Comparison of ENCODE assay signal across 9 mouse cellular contexts in the genomic region with DNA sequence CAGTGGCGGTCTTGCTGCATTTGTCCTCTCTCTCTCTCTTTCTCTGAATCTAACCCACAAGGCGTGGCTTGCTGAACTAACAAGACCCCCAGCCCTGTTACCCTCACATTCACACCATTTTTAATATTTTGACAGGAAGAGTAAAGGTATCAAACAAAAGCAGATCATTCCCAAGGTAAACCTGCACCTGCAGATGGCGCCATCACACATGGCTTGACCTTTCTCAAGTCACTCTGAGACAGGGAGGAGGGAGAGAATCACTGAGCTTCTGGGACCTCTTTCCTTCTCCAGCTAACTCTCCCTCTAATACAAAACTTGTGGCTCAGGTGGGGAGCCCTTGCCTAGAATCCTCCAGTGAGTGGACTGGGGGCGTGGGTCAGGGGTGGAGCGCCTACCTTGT. TPM values are rescaled to one million over a fixed set of nuclear protein-coding genes. Genes with fewer than 3 reads are reported as not detected.
DNase-seq lines count a peak whose midpoint lies in the region; ATAC-seq and TF ChIP-seq lines count a peak whose summit lies in the region.
"Had no signal": no experiment of that assay in that cellular context is flagged by ENCODE, and none has a peak within 500 bp of the region (broad histone marks: within the 10 kb centered on the region; RNA-seq: fewer than 3 reads in every experiment).

No protein-coding gene starts in this region.

- H3K27me3 ChIP-seq in heart, embryonic 11.5 days (ENCODE audit: control insufficient read depth, insufficient read depth, low read length), result no peaks in the 10 kb centered on the region
- H3K27me3 ChIP-seq in midbrain, postnatal 0 days (ENCODE audit: insufficient read depth, low read length), result no peaks in the 10 kb centered on the region
- H3K27me3 ChIP-seq: embryonic facial prominence, embryonic 12.5 days had no signal

- H3K9me3 ChIP-seq in heart, embryonic 11.5 days (replicated peaks; ENCODE audit: control insufficient read depth, low read length), result no peaks in the 10 kb centered on the region
- H3K9me3 ChIP-seq in midbrain, postnatal 0 days (ENCODE audit: low read length), result no peaks in the 10 kb centered on the region
- H3K9me3 ChIP-seq: embryonic facial prominence, embryonic 12.5 days had no signal

- no peak overlapping the region for H3K27ac ChIP-seq in heart, embryonic 11.5 days (ENCODE audit: low read depth, low read length)
- no peak overlapping the region for H3K27ac ChIP-seq in midbrain, postnatal 0 days (ENCODE audit: low read depth, low read length)
- H3K27ac ChIP-seq: embryonic facial prominence, embryonic 12.5 days had no signal

- no peak overlapping the region for H3K9ac ChIP-seq in heart, embryonic 11.5 days (ENCODE audit: low read depth, low read length)
- no peak overlapping the region for H3K9ac ChIP-seq in midbrain, postnatal 0 days (replicated peaks; ENCODE audit: low read length, poor library complexity, severe bottlenecking)
- H3K9ac ChIP-seq: embryonic facial prominence, embryonic 12.5 days had no signal

- peaks cover 17% of the 10 kb centered on the region for H3K36me3 ChIP-seq in heart, embryonic 11.5 days (ENCODE audit: control insufficient read depth, insufficient read depth, low read length)
- H3K36me3 ChIP-seq in midbrain, postnatal 0 days (ENCODE audit: insufficient read depth, low read length), result peaks cover 53% of the 10 kb centered on the region

- TF ChIP-seq CTCF in midbrain, postnatal 0 days (IDR thresholded peaks at IDR 0.05), result peak; percentile 65

- no peak for ATAC-seq in heart, embryonic 11.5 days (replicated peaks; ENCODE audit: insufficient number of reproducible peaks, low FRiP score, low TSS enrichment)
- ATAC-seq in midbrain, postnatal 0 days (ENCODE audit: low FRiP score), result no peak; the same call in 1 of the 2 replicates

- WGBS in heart, embryonic 11.5 days (ENCODE audit: insufficient replicate concordance), result 71% methylated on average over 5 of the region's 5 CpGs
- WGBS in midbrain, postnatal 0 days, result 76% methylated on average over 5 of the region's 5 CpGs

- H3K4me2 ChIP-seq in heart, embryonic 11.5 days, result no peak overlapping the region
- H3K4me2 ChIP-seq in midbrain, postnatal 0 days (ENCODE audit: low read depth, low read length, poor library complexity, severe bottlenecking), result no peak overlapping the region
- H3K4me2 ChIP-seq: embryonic facial prominence, embryonic 12.5 days had no signal

- peak; percentile 52 for DNase-seq in heart, postnatal 4 days
- peak; percentile 60 to 63 for DNase-seq in B cell, adult 2 months
- peak; percentile 55 for DNase-seq in ZHBTc4 (ENCODE audit: low read depth, low spot score)
- peak; percentile 25 for DNase-seq in forelimb bud, embryonic 11.5 days (ENCODE audit: low read depth, low spot score)
- DNase-seq in midbrain, postnatal 0 days (ENCODE audit: low spot score), result peak; percentile 38
- DNase-seq in right cerebral cortex, postnatal 36 days (ENCODE audit: low spot score in 2 of 2), result no peak
- no peak for DNase-seq in heart, adult 8-10 months (ENCODE audit: low spot score)

- H3K4me3 ChIP-seq in heart, embryonic 11.5 days (ENCODE audit: low read depth, low read length), result no peak overlapping the region
- no peak overlapping the region for H3K4me3 ChIP-seq in midbrain, postnatal 0 days (ENCODE audit: low read depth, low read length)
- H3K4me3 ChIP-seq: embryonic facial prominence, embryonic 12.5 days had no signal

- no peaks in the 10 kb centered on the region for H3K4me1 ChIP-seq in heart, embryonic 11.5 days (ENCODE audit: control insufficient read depth, insufficient read depth, low read length)
- no peaks in the 10 kb centered on the region for H3K4me1 ChIP-seq in midbrain, postnatal 0 days (ENCODE audit: insufficient read depth, low read length)
- H3K4me1 ChIP-seq: embryonic facial prominence, embryonic 12.5 days had no signal

RNA-seq across cellular contexts. Expression of gene Use1, which starts 26.0 kb away (rescaled TPM):
- 100 to 1,000 TPM in 1 of 2 experiments, 10 to 100 TPM in 1; 99.4 to 106 TPM for total RNA-seq in heart, postnatal 4 days (2021)
- polyA plus RNA-seq in heart, embryonic 11.5 days (2014; fragmentation: Nextera tagmentation; extraction: Ambion mirVana), result 73.3 and 80.7 TPM in 2 replicates
- 131 and 140 TPM in 2 replicates for total RNA-seq in midbrain, postnatal 0 days (2014; rRNA removed)
- polyA plus RNA-seq in midbrain, postnatal 0 days (2015; fragmentation: Nextera tagmentation; extraction: Ambion mirVana), result 132 and 136 TPM in 2 replicates
- 100 to 1,000 TPM; 176 to 184 (median 181) TPM for total RNA-seq in heart, adult 8-10 months (2022)

RNA-seq across cellular contexts. Expression of gene Ocel1, which starts 30.5 kb away (rescaled TPM):
- total RNA-seq in heart, postnatal 4 days (2021), result 1 to 10 TPM; 7.9 to 9.9 TPM
- polyA plus RNA-seq in heart, embryonic 11.5 days (2014; fragmentation: Nextera tagmentation; extraction: Ambion mirVana), result 2.7 and 2.9 TPM in 2 replicates
- 9.4 and 10.5 TPM in 2 replicates for total RNA-seq in midbrain, postnatal 0 days (2014; rRNA removed)
- 5.4 and 5.5 TPM in 2 replicates for polyA plus RNA-seq in midbrain, postnatal 0 days (2015; fragmentation: Nextera tagmentation; extraction: Ambion mirVana)
- 10 to 100 TPM; 11.2 to 15.0 (median 13.9) TPM for total RNA-seq in heart, adult 8-10 months (2022)

RNA-seq across cellular contexts. Expression of gene Nr2f6, which starts 41.1 kb away (rescaled TPM):
- 10 to 100 TPM; 64.9 to 66.4 TPM for total RNA-seq in heart, postnatal 4 days (2021)
- polyA plus RNA-seq in heart, embryonic 11.5 days (2014; fragmentation: Nextera tagmentation; extraction: Ambion mirVana), result 45.7 and 47.2 TPM in 2 replicates
- 95.6 and 106 TPM in 2 replicates for total RNA-seq in midbrain, postnatal 0 days (2014; rRNA removed)
- 31.1 and 32.9 TPM in 2 replicates for polyA plus RNA-seq in midbrain, postnatal 0 days (2015; fragmentation: Nextera tagmentation; extraction: Ambion mirVana)
- 10 to 100 TPM; 44.3 to 52.2 (median 46.2) TPM for total RNA-seq in heart, adult 8-10 months (2022)

RNA-seq across cellular contexts. Expression of gene Ushbp1, which starts 55.0 kb away (rescaled TPM):
- 10 to 100 TPM; 27.2 to 27.9 TPM for total RNA-seq in heart, postnatal 4 days (2021)
- 3.0 and 4.3 TPM in 2 replicates for polyA plus RNA-seq in heart, embryonic 11.5 days (2014; fragmentation: Nextera tagmentation; extraction: Ambion mirVana)
- total RNA-seq in midbrain, postnatal 0 days (2014; rRNA removed), result 3.0 and 4.4 TPM in 2 replicates
- 3.9 and 4.3 TPM in 2 replicates for polyA plus RNA-seq in midbrain, postnatal 0 days (2015; fragmentation: Nextera tagmentation; extraction: Ambion mirVana)
- 10 to 100 TPM; 20.8 to 33.7 (median 22.0) TPM for total RNA-seq in heart, adult 8-10 months (2022)

RNA-seq across cellular contexts. Expression of gene Babam1, which starts 56.0 kb away (rescaled TPM):
- 10 to 100 TPM; 69.4 to 70.7 TPM for total RNA-seq in heart, postnatal 4 days (2021)
- polyA plus RNA-seq in heart, embryonic 11.5 days (2014; fragmentation: Nextera tagmentation; extraction: Ambion mirVana), result 89.6 and 92.1 TPM in 2 replicates
- 78.1 and 124 TPM in 2 replicates for total RNA-seq in midbrain, postnatal 0 days (2014; rRNA removed)
- 90.2 and 98.4 TPM in 2 replicates for polyA plus RNA-seq in midbrain, postnatal 0 days (2015; fragmentation: Nextera tagmentation; extraction: Ambion mirVana)
- 10 to 100 TPM; 70.0 to 72.7 (median 71.3) TPM for total RNA-seq in heart, adult 8-10 months (2022)

Comparison
In these comparisons a context has a peak if more than half of its experiments do, and no peak if none do; other contexts are left out.
1. DNase-seq: peak in heart, postnatal 4 days (single experiment), B cell, adult 2 months (2 of 2), ZHBTc4 (single experiment), forelimb bud, embryonic 11.5 days (single experiment) and midbrain, postnatal 0 days (single experiment); none in right cerebral cortex, postnatal 36 days (0 of 2) and heart, adult 8-10 months (single experiment).